Mouse (Mus musculus) skeletal muscle tissue, adult 2 months (tissue): ENCODE results near the gene Gm33543.
A peak's percentile ranks its signal among the peaks of the same experiment; 100 is the strongest.

Source experiments
- DNase-seq: peaks from one replicate; pipeline ENCODE4 v3.0.0-alpha.2; 2012; ENCODE audit warnings: low read depth, low spot score

Gm33543 gene

DNA sequence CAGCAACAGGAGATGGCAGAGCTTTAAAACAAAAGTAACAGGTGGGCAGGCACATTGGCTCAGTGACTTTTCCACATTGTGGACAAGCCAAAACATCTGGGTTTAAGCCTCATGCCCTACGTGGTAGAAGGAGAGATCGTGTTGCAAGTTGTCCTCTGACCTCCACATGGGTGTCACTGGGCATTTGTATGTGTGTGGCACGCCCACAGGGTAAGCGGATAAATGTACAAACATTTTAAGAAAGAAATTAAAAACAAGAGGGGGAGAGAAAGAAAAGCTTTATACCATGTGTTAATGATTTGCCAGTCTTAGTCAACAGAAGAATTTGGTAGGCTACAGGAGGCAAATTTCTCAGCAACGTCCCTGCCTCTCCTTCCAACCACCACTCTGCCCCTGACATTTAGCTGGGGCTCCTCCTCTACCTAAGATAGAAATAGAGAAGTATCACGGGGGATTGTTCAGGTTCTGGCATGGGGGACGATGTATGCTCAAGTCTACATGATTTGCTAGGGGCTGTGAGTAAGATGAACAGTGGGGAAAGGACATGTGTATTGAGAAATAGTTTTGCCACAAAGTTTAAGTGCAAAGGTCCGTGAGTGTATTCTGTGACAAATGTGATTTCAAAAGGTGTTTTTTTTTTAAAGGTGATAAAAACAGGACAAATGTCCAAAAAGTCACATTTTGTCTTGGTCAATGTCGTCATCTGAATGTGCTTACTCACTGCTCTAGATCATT is 6.0 kb downstream of the Gm33543 start:
- no peak for DNase-seq

DNA sequence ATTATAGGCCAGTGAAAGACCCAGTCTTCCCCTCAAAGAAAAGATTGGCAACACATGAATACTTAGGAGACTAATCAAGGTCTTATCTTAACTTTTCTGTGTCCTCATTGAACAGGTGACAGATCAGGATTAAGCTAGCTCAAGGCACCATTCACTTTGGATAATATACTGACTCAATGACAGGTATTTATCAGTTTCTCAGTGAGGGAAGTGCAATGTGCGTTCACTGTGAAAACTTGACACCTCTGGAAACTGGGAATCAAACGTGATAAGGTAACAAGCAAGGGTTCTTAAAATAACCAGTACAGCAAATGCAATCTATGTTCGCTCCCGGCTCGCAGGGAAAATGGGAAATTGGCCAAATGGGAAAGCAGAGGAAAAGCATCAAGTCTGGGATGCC is 11.8 kb downstream of the Gm33543 start:
- DNase-seq, result no peak

DNA sequence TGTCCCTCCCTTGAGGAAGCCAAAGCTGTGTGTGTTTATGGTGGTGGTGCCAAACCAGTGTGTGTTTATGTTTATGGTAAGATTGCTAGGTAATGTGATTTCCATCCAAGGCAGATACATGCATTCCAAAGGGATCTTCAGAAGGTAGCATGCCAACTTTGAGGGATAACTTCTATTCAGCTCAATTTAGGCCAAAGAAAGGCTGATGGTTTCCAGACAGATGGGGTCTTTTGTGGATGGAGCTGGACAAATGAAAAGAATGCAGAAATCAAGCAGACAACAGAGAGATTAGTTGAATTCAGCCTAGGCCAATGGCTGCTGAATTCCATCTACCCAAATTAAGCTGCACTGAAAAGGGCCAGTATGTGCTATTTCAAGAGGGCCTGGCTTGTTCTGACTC is 13.3 kb downstream of the Gm33543 start:
- no peak for DNase-seq

DNA sequence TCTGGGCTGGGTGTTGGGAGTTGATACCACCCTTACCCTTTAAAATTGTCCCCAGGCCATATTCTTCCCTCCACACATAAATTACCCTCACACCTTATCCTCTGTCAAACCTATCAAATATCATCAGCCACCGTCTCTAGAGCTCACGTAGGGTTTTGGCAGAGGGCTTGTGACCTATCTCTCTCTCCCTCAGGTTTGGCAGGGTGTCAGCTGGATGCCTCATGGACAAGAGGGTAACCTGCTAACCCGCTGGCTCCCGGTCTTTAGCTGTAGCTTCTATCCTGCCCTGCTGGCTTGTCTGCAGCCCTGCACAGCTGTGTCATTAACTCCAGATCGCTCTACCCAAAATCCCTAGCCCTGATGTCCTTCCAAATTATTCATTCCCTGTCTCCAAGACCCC is 14.4 kb downstream of the Gm33543 start:
- peak; percentile 97 for DNase-seq

DNA sequence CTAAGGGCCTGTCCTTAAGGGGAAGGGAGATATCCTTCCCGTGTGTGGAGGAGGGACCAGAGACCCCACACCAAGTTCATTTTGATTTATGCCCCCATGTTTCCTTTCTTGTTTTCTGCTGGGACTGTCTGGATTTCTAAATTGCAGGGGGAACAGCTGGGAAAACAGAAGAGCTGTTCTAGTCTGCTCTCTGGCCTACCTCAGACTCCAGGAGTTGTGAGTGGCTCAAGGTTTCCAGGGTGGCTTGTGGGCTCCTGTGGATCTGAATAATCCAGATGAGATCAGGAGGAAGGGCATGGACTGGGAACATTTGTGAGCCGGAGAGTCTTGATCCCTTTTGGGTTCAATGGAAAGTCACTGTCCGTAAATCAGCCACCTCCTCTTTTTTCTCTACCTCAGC is 17.1 kb downstream of the Gm33543 start:
- DNase-seq, result no peak

DNA sequence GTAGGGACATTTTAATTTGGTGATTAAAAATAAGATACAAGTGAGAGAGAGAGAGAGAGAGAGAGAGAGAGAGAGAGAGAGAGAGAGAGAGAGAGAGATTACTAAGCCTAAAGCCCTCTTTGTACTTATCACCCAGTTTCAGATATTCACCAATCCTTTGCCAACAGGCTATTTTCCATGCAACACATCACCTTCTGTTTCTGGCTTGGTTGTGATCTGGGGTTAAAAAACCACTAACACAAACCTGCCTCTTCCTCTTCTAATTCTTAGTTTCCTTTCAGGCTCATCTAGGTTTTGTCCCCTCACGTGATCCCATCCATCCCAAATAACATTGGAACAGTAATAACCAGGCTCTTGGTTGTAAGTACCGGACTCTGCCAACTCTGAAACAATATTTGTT is 24.2 kb downstream of the Gm33543 start:
- no peak for DNase-seq

DNA sequence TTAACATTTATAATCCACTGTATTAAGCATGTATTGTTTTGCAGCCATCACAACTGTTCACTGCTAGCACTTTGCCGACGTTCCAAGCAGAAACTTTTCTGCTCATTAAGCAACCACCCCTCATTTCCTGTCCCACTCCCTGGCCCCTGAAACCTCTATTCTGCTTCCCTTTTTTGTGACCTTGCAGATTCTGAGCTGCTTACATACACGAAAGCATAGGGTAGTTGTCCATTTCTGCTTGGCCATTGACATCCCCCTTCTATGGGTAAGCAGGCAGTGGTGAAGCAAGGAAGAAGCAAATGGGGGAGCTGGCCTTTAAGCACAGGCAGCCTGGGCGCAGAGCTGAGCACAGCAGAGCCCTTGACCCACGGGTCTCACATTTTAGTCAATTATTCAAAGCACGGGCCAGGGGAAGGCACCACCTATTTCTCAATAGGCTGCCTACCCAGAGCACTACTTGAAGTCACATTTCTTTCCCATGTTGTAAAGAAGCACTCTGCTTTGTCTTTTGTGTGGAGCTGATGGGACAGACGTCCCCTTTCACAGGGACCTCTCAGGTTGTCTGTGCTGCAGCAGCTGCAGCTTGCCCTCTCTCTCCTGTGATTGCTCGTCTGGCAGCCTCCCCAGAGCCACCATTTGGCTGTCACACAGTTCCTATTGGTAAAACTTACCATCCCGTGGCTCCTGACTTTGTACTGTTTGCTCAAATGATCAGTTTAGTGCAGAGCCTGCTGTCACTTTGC is 25.1 kb downstream of the Gm33543 start:
- no peak for DNase-seq

DNA sequence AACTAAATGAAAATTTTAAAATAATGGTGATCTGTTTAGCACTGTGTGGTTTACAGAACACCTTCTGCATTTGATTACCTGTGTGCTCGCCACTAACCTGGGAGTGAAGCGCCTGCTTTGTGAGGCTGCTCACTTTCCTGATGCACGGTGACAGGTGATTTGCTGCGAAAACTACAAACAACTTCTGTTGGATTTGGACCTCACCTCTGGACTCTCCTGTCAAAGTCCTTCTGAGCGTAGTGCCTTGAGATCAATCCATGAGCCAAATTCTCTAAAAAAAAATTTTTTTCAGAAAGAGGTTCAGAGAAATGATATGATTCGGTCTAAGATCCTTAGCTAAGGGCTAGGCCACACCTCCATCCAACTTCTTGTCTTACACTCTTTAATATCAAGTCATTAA is 28.4 kb downstream of the Gm33543 start:
- no peak for DNase-seq

DNA sequence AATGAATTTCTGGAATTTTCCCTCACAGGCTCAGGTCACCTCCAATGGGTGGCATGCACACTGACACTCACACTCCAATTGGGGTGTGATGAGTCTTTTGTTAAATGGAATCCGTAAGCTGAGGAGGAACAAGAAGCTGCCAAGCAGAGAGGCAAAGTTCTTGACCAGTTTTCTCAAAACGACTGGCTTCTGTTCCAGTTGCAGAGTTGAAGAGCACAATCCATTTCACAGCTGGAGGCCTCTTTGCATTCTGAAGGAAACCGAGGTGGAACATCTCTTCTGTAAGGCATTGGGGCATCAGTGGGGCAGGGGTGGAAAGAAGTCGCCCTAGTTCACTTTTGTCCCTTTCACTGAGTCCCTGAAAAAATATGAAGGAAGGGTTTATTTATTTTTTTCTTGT is 30.9 kb downstream of the Gm33543 start:
- DNase-seq, result no peak

DNA sequence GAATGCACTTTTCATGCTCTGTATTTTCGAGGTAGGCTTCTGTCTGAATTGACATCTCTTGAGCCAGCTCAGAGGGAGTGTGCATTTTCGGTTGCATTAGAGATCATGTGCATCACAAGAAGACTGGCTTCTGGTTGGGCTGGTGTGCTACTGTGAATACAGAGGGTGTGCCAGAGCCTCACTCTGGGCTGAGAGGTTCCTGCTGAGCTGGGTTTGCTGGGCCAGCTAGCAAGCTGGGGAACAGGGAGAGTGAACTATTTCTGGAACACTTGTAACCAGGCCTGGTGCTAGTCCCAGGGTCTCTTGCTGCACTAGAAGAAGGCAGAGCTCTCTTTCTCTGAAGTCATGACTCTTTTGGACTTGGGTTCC is 41.3 kb downstream of the Gm33543 start:
- peak; percentile 60 for DNase-seq

DNA sequence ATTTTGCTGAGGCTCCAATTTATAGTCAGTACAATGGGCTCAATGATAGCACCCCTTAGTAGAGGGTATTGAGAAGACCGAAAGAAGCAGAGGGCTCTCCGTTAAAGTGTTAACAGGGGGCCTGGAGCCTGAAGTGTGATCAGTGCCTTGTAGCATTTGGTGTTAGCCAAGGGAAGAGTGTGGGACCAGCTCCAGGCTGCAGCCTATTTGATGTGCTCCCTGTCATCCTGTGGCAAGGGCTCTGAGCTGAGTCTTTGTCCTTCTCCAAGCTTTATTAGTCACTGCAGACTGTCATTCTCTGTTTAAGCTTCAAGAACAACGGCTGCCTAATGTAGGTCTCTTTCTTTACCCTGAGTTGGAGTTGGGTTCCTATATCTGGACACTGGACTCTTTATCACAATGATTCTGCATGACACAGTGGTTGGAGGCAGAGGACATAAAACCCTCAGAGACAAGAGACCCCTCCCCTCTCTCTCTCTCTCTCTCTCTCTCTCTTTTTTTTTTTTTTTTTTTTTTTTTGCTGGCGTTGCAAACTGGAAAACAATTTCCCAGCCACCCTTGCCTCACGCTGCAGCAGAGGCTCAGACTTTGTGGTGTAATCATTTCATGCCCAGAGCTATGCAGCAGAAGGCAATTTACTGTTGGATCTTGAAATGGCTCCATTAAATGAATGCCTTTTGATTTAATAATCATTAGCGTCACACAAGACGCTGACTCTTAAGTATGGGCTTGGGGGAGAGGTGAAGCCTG is 41.9 kb downstream of the Gm33543 start:
- DNase-seq, result no peak

DNA sequence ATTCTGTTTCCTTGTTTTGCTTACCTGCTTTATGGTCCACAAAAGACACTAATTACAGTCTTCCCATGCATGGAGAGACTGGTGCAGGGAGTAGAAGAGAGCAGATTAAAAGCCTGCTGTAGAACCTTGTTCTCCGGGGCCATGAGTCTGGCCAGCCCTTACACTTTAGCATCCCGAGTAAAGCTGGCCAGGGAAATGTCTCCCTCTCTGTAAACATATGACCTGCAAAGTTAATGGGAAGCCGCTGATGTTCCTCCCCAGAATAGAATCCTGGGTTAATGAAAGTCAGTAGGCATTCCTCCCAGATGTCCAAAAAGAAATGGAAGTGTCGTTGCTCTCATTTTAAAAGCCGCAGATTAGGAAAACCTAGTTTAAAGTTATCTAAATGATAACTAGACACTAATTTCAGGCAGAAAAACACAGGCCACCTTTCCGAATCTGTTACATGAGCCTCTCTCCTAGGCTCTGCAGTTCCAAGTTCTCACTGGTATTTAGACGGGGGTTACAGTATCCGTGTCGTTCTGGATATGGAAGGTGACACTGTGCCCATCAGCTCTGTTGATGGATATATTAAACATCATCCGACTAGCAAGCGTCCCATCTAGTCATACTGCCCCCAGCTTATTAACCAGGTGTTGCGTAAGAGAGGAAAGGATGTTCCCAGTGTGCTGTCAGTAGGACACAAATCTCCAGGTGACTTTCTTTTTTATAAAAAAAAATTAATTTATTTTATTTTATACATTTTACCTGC is 44.9 kb downstream of the Gm33543 start:
- peak; percentile 87 for DNase-seq

DNA sequence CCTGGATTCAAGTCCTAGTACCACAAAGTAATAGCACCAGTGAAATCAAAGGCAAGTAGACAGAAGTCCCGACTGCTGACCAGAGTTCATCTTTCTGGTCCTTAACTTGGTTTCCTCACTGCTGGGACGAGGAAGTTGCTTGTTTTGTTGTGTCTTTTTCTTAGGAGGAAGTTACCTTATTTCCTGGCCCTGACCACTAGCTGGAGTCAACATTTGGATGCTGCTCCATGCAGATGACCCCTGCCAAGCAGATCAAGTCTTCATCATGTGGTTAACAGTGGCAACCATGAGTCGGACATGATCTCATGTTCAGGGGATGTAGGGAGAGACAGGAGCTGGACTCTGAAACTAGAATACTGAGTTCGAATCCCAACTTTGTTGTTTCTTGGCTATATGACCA is 47.2 kb downstream of the Gm33543 start:
- DNase-seq, result no peak

DNA sequence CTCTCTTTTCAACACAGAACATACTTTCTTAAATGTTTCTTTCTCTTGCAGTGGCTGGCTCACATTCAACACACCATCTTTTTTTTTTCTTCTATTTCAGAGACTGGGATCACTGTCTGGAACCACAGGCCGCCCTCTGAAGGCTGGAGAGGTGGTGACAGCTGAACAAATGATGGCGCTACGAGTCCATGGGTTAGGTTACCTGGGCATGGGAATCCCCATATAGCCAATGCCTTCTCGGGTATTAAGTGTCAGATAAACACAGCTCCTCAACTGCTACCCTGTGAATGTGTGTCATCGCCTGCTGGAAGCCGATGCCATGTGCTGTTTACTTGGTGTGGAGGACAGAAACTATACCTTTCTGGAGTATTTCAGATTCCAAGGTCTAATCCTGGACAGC is 48.0 kb downstream of the Gm33543 start:
- DNase-seq, result peak; percentile 92

DNA sequence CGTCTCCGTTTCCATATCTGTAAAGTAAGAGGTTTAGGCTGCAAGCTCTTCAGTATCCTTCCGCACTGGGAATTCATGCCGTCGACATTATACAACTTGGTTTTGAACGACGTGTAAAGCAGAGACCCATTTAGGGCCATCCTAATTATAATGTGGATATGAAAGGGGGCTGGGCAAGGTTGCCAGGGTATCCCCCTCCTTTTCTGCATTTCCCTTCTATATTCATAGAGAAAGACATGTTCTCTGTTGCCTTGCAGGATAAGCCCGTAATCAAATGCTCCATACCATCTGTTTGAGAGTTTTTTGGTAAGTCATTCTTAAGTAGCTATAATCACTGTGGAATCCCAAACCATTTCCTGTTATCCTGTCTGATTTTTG is 51.3 kb downstream of the Gm33543 start:
- no peak for DNase-seq

DNA sequence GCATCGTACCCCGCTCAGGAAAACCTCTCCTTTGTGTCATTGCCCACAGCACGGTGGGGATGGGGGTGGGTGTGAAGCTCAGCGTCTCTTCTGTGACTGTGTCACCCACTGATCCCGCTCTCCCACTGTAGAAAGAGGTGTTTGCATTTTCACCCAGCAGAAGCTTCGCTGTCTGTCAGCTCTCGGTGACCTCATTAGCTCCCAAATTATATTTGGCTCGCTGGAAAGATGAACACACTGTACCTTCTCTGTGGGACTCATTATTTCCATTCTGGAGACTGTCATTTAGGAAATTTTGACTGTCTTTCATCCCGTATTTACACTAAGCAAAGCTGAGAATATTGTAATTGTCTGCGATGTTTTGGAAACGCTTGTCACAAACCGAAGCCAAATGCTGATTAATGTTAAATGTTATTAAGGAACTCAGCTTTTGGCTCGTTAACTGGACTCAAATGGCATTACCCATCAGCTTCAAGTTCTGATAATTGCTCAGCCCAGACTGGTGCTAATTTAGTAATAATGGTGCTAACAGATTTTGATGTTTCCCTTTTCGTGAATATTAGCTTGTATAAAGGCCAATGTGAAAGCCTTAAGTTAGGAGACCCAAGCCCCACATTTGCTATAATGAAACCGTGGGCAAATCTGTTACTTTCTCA is 51.8 kb downstream of the Gm33543 start:
- DNase-seq, result no peak

DNA sequence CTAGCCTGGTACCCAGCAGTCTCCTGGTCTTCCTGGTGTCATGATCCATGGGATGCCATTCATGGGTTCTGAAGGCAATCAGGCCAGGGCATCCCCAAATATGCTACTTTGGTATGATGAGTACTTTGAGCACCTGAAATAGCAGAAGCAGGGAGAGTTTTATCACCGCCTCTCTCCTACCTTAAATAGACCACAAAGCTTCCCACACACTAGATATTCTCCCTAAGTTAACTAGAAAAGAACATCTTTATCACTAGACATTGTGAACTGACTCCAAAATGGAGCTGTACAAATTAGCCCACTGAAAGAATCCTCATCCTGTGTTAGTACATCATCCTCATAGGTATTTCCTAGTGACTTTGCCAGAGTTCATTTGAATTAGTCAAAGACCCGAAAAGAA is 55.6 kb downstream of the Gm33543 start:
- DNase-seq, result no peak

DNA sequence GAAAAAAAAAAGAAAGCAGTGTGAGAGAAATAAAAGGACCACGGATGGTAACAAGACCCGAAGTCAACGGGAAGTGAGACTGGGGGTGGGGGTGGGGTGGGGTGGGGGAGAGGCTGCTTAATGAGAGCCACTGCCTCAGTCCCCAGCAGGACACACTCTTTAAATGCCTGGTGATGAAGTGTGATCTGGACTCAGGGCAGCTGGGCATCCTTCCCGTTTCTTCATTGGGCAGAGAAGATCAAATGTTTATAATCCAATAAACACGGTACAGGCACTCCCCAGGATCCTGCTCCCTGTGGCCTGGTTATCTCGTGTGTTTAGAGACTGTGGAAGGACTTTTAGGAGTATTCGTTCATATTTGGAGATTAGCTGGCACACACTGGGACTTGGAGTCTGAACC is 57.9 kb downstream of the Gm33543 start:
- peak; percentile 52 for DNase-seq

DNA sequence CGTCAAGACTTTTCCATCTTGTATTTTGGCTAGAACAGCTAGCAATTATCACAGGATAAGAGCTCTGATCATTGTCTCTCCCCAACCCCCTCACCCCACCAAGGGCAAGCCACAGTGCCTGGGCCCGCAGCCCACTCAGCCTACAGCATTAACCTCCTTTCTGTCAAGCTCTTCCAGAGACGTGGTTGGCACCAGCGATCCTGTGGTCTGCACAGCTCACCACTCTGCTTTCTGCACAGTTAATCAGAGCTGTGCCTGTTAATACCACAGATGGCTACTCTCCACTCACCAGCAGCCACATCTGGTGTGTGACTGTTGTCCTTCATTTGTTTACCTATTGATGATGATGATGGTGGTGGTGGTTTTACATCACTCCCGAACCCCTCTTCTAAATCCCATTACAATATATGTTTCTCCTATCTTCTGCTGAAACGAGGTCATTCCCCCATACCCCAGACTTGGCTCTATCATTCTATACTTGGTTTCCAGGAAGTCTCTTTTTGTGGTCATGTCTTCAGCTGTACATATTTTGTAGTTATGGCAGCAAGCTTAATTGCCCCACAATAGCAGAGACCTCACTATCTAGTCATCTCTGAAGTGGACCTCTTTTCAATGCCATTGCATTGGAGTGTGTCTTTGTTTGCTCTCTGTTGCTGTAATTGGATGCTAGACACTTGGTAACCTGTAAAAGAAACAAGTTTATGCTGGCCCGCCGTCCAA is 61.7 kb downstream of the Gm33543 start:
- DNase-seq, result no peak

DNA sequence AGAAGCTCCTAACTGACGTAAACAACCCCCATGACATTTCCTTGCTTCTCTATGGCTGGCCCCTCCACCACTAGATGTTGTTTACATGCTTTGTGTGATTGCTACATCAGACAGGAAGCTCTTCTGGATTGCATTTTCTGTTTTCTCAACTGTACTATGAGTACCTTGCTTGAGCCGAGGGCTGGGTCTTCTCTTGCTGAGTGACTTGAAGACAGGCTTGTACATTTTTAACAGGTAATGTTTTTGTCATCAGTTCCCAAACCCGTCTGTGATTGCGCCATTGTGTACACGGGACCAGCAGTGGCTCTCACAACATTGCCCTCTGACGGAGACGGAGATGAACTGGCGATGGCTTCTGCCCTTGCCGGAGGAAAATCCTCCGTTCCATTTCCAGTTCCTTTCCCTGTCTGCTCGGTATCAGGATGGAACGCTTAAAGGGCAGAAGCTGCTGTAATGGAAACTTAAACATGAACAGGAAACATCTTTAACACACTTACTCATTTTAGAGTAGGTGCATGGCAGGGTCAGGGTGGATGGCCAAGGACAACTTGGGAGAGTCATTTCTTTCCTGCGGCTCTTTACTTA is 62.8 kb downstream of the Gm33543 start:
- DNase-seq, result no peak

DNA sequence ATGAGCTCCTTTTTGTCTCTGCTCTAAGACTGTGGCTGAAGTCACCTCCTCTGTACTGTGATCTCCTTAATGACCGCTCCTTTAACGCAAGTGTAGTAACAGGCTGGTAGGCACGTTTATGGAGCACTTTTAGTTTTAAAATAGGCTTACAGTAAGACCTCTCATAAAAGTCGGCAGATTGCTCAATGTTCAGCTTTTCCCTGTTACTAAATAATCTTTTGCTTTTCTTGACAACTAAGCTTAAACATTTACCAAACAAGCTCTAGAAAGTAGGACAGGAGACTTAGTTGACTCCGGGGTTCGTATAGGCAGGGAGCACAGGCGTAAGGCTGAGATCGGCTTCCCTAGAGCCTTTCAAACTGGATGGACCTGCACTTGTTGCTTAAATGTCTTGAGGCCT is 64.1 kb downstream of the Gm33543 start:
- no peak for DNase-seq
